Mouse (Mus musculus) erythroblast, embryonic 14.5 days (primary cell): ENCODE measurements around the gene 1700003E16Rik.

Experiments used
- GATA1 ChIP-seq: IDR thresholded peaks from 2 replicates; pipeline ENCODE4 v1.6.1; 2012; ENCODE audit warnings: low read length, inconsistent platforms, mixed read lengths
- TAL1 ChIP-seq: IDR thresholded peaks from 3 replicates; pipeline ENCODE4 v1.6.1; 2012; ENCODE audit warnings: low read length, inconsistent platforms, mixed read lengths

DNA sequence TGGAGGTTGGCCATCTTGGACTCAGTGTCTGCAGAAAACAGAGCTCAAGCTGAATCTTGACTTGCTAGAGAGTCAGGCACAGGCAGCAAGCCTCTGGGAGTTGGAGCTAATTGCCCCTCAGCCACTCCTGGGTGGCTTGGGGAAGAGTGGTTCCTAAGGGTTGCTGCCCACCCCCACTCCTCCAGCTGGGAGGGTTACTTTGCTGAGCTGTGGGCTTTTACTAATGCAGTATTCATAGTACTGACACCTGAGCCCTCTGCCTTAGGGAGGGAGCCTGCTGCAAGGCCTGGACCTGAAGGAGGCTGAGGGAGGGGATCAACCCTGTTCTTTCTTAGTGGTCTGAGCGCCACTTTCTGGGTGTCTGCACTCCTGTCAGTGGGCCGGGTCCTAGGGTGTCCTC lies 30.7 kb downstream of the 1700003E16Rik start:
- TF ChIP-seq GATA1, result no peak
- no peak for TF ChIP-seq TAL1
